Mouse (Mus musculus) cortical plate, adult 2 months (tissue): ENCODE measurements around the gene Hmgn3.

Source experiments
- CTCF ChIP-seq: fragments of 200-500 bp; IDR thresholded peaks from 2 replicates; pipeline ENCODE4 v1.5.1; 2011; ENCODE audit warnings: mild to moderate bottlenecking, control low read depth, low read length; ENCODE audit not compliant: insufficient read depth; ENCODE audit errors: extremely low read depth
- POLR2A ChIP-seq: fragments of 200-500 bp; IDR thresholded peaks from 2 replicates; pipeline ENCODE4 v1.6.1; 2011; ENCODE audit warnings: mild to moderate bottlenecking, low read length, control low read depth; ENCODE audit not compliant: insufficient read depth; ENCODE audit errors: extremely low read depth

- TF ChIP-seq CTCF (no peak), POLR2A (no peak)
Measured at GRCm38 (mm10) chr9:83098652-83099307, 47.7 kb downstream of the Hmgn3 start.
